Mouse (Mus musculus) bone marrow, adult 2 months (tissue): ENCODE results near the gene Pde4d.

Experiments
- CTCF ChIP-seq: fragments of 200-500 bp; IDR thresholded peaks from 2 replicates; pipeline ENCODE4 v1.5.1; 2011; ENCODE audit warnings: low read length, control low read depth; ENCODE audit not compliant: control insufficient read depth, insufficient read depth
- POLR2A ChIP-seq: fragments of 200-500 bp; IDR thresholded peaks from 2 replicates; pipeline ENCODE4 v1.6.1; 2011; ENCODE audit warnings: low read depth, mild to moderate bottlenecking, control low read depth, low read length, borderline replicate concordance; ENCODE audit not compliant: control insufficient read depth

DNA sequence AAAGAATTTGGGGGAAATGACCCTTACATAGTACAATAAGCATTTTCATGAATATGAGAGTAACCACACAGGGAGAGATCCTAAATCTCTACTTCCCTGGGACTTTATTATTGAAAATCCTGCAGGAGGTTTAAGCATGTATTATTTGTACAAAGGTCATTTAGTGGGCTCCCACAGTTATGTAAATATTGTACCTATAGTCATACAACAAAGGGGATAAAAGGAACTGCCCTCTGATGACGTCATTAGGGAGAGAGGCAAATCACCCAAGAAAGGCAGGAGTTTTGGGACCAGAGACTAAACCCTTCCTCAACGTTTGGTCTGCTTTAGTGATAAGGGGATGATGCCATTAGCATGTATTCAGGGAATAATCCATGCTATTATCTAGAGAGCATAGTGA is 1390.5 kb downstream of the Pde4d start:
- no peak for TF ChIP-seq CTCF
- no peak for TF ChIP-seq POLR2A
